Mouse (Mus musculus) liver, postnatal 0 days (tissue): ENCODE measurements around the gene Slc38a3. TPM values are rescaled to one million over a fixed set of nuclear protein-coding genes. Genes with fewer than 3 reads are reported as not detected.
A peak's percentile ranks its signal among the peaks of the same experiment; 100 is the strongest.

Source experiments
- ATAC-seq: fragments of 200-750 bp; cut with Nextera tagmentation; 2 replicates; pipeline ENCODE4 v1.8.0; 2017; ENCODE audit warnings: mild to moderate bottlenecking, moderate library complexity
- DNase-seq: peaks from one replicate; pipeline ENCODE4 v3.0.0-alpha.2; 2016
- H3K27ac ChIP-seq: fragments of 300-500 bp; sonication (generic); 2 replicates; pipeline ENCODE4 v1.5.1; 2014; ENCODE audit warnings: antibody characterized with exemption, moderate library complexity, mild to moderate bottlenecking, low read depth
- H3K27me3 ChIP-seq: fragments of 300-500 bp; sonication (generic); 2 replicates; pipeline ENCODE4 v1.6.1; 2014; ENCODE audit warnings: low read length, control low read depth, mixed read lengths; ENCODE audit not compliant: insufficient read depth
- H3K36me3 ChIP-seq: fragments of 300-500 bp; sonication (generic); replicated peaks from 2 replicates; pipeline ENCODE4 v1.6.1; 2014; ENCODE audit warnings: mild to moderate bottlenecking, control low read depth, low read length, moderate library complexity, mixed read lengths; ENCODE audit not compliant: insufficient read depth
- H3K4me1 ChIP-seq: fragments of 300-500 bp; sonication (generic); 2 replicates; pipeline ENCODE4 v1.6.1; 2014; ENCODE audit warnings: antibody characterized with exemption, mild to moderate bottlenecking, control low read depth; ENCODE audit not compliant: insufficient read depth
- H3K4me2 ChIP-seq: fragments of 300-500 bp; sonication (generic); 2 replicates; pipeline ENCODE4 v1.6.1; 2014; ENCODE audit warnings: low read depth, mild to moderate bottlenecking, low read length, moderate library complexity, mixed read lengths
- H3K4me3 ChIP-seq: fragments of 300-500 bp; sonication (generic); 2 replicates; pipeline ENCODE4 v1.5.1; 2014; ENCODE audit warnings: low read depth, low read length
- H3K9ac ChIP-seq: fragments of 300-500 bp; sonication (generic); replicated peaks from 2 replicates; pipeline ENCODE4 v1.6.1; 2014; ENCODE audit warnings: mild to moderate bottlenecking, moderate library complexity
- H3K9me3 ChIP-seq: fragments of 300-500 bp; sonication (generic); 2 replicates; pipeline ENCODE4 v1.6.1; 2016; ENCODE audit warnings: mild to moderate bottlenecking, control low read depth, low read length, mixed read lengths
- CTCF ChIP-seq: sonication (generic); IDR thresholded peaks from 2 replicates; pipeline ENCODE4 v1.5.1; 2016; ENCODE audit warnings: antibody characterized with exemption, low read depth
- EP300 ChIP-seq: IDR thresholded peaks from 2 replicates; pipeline ENCODE4 v1.6.1; 2016; ENCODE audit warnings: antibody characterized with exemption, low read depth, mild to moderate bottlenecking
- WGBS: fragments of 180-500 bp; shearing (Covaris S2); extraction: QIAGEN DNeasy Blood & Tissue Kit; methylation state at CpG from one replicate; pipeline ENCODE4 v1.1.7; 2014; ENCODE audit not compliant: insufficient replicate concordance; 5-methylcytosine and 5-hydroxymethylcytosine counted together
- polyA plus RNA-seq: library from polyadenylated mRNA; unstranded; fragments of >200 nt; fragmentation: Nextera tagmentation; extraction: Ambion mirVana; gene quantifications from 2 replicates; pipeline ENCODE4 v1.2.1, GENCODE M21; 2015

The Slc38a3 gene
- polyA plus RNA-seq, 1 experiment from 2014 or later, result 147 TPM

DNA sequence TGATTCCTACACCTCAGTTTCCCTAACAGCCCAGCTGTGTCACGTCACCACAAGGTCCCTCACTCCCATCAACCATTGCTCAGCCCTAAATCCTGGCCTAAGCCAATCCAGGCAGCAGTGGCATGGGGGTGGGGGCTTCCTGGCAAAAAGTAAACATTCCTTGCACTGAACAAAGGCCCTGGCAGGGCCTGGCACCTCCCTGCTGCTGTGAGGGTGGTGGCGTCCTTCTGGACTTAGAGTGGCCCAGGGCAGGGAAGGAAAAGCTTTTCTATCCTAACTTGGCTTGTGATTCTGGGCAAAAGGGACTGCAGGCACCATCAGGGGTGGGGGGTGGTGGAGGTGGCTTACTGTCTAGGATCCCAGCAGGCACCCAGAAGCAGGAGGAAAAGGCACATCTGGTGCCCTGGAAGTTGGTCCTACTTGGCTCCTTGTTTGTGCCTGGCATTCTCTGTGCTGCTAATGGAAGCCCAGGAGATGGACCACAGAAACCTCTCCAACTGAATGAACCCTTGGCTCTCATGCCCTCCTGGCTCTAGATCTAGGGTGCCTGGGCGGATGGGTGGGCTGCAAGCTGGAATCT is 33.4 kb upstream of the Slc38a3 start:
- Histone ChIP-seq H3K27me3 (peaks cover 26% of the 10 kb centered on the region), H3K4me3 (no peak overlapping the region), H3K9ac (no peak overlapping the region), H3K9me3 (no peaks in the 10 kb centered on the region), H3K4me2 (no peak overlapping the region), H3K27ac (no peak overlapping the region), H3K4me1 (peaks cover 3% of the 10 kb centered on the region), H3K36me3 (no peaks in the 10 kb centered on the region)
- no peak for ATAC-seq
- no peak for DNase-seq
- WGBS, result 75% methylated on average over 3 of the region's 3 CpGs
- TF ChIP-seq CTCF, result no peak
- TF ChIP-seq EP300, result no peak

DNA sequence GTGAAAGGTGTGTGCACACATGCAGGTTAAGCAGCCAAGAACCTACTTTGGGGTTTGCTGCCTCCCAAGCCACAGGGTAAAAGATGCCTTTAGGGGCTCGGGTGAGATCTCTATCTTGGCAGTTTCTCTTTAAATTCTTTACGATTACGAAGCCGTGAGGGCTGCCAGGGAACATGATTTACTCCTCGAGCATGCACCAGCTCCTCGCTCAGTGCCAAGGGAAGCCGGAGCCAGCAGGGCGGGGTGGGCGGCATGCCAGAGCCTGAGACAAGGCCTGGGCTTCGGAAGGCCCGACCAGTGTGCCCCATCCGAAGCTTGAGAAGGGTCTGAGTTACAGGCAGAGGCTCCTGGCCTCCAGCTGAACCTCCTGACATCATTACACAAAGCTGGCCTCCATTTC is 32.3 kb upstream of the Slc38a3 start:
- TF ChIP-seq CTCF (no peak), EP300 (no peak)
- Histone ChIP-seq H3K36me3 (no peaks in the 10 kb centered on the region), H3K9me3 (no peaks in the 10 kb centered on the region), H3K4me3 (no peak overlapping the region), H3K4me1 (peaks cover 6% of the 10 kb centered on the region), H3K27me3 (peaks cover 15% of the 10 kb centered on the region), H3K4me2 (no peak overlapping the region), H3K9ac (no peak overlapping the region), H3K27ac (no peak overlapping the region)
- DNase-seq, result no peak
- no peak for ATAC-seq
- WGBS, result 74% methylated on average over 12 of the region's 12 CpGs

GRCm38 (mm10) chr9:107700114-107700571 is 30.8 kb upstream of the Slc38a3 start:
- WGBS, result 69% methylated on average over 6 of the region's 6 CpGs
- Histone ChIP-seq H3K27me3 (peaks cover 3% of the 10 kb centered on the region; the same call in 1 of the 2 replicates), H3K27ac (no peak overlapping the region)

DNA sequence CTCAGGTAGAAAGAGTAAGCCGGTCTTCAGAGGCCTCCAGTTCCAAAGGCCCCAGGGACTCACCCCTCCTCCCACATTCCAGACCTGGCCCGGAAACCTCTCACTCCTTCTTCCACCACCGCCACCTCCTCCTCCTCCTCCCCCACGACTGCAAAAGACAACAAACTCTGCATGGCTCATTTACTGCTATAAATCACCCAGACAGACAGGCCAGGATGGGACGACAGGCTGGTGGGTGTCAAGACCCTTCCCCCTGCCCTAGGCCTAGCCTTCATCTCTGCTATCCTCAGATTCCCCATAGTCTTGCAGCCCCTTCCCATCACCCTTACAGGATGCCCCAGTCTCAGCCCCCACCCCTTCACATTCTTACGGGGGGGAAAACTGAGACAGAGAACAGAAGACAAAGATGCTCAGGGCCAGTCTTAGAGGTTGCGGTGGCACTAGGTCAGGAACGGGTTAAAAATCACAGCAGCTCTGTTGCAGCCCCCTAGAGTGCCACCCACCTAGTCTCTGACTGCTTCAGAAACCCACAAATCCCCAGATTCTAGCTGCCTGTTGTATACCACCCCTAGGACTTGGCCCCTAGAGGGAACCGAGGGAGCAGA is 30.1 kb upstream of the Slc38a3 start:
- no peak overlapping the region for H3K4me2 ChIP-seq
- ATAC-seq, result no peak
- H3K9ac ChIP-seq, result no peak overlapping the region

More at GRCm38 (mm10) chr9:107700114-107700571, 30.8 kb upstream of the Slc38a3 start:
- Histone ChIP-seq H3K9ac (no peak overlapping the region), H3K4me3 (no peak overlapping the region), H3K9me3 (no peaks in the 10 kb centered on the region), H3K36me3 (no peaks in the 10 kb centered on the region), H3K4me2 (no peak overlapping the region), H3K4me1 (peaks cover 6% of the 10 kb centered on the region)
- no peak for ATAC-seq
- no peak for DNase-seq
- TF ChIP-seq CTCF (no peak), EP300 (no peak)

DNA sequence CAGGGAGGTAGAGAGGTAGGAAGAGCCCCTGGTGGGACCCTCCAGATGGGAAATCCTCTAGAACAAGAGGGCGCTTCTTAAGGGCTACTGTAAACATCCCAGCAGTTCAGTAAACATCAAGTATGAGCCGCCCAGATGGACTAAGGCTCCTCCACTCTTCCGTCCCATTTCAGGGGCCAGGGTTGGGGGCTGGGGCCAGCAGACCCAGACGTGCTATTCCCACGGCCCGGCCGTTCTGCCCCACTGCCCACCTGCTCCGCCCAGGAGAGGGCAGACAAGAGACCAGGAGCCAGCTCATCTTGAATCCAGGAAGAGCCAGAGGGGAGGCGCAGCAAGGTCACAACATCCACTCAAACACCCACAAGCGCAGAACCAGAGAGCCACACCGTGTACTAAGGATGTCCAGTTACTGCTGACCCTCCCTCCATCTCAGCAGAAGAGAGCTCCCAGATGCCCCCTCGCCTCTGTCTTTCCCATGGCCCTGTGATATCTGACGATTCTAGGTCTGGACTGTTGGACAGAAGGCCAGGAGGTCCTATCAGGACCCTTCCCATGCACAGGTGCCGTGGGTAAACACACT is 29.4 kb upstream of the Slc38a3 start:
- ATAC-seq (no peak), DNase-seq (no peak)
- Histone ChIP-seq H3K36me3 (no peaks in the 10 kb centered on the region), H3K4me3 (no peak overlapping the region), H3K4me1 (peaks cover 10% of the 10 kb centered on the region), H3K4me2 (no peak overlapping the region), H3K27me3 (no peaks in the 10 kb centered on the region; the same call in 1 of the 2 replicates), H3K27ac (no peak overlapping the region), H3K9me3 (no peaks in the 10 kb centered on the region), H3K9ac (no peak overlapping the region)
- TF ChIP-seq CTCF (peak; percentile 14; the same call in 1 of the 2 replicates), EP300 (no peak)
- WGBS, result 42% methylated on average over 14 of the region's 14 CpGs

More for the DNA sequence above, 30.1 kb upstream of the Slc38a3 start:
- 48% methylated on average over 9 of the region's 9 CpGs for WGBS
- no peak for DNase-seq
- Histone ChIP-seq H3K27ac (no peak overlapping the region), H3K4me3 (no peak overlapping the region), H3K27me3 (peaks cover 3% of the 10 kb centered on the region; the same call in 1 of the 2 replicates), H3K4me1 (peaks cover 10% of the 10 kb centered on the region), H3K36me3 (no peaks in the 10 kb centered on the region), H3K9me3 (no peaks in the 10 kb centered on the region)
- no peak for TF ChIP-seq CTCF
- no peak for TF ChIP-seq EP300

GRCm38 (mm10) chr9:107697811-107698521 is 28.6 kb upstream of the Slc38a3 start:
- H3K4me3 ChIP-seq, result no peak overlapping the region
- no peaks in the 10 kb centered on the region for H3K9me3 ChIP-seq
- DNase-seq, result no peak
- 68% methylated on average over 14 of the region's 14 CpGs for WGBS
- no peak overlapping the region for H3K4me2 ChIP-seq
- TF ChIP-seq CTCF (no peak), EP300 (no peak)
- no peak overlapping the region for H3K27ac ChIP-seq
- H3K27me3 ChIP-seq, result no peaks in the 10 kb centered on the region; the same call in 1 of the 2 replicates
- H3K9ac ChIP-seq, result no peak overlapping the region
- ATAC-seq, result no peak
- no peaks in the 10 kb centered on the region for H3K36me3 ChIP-seq
- H3K4me1 ChIP-seq, result peaks cover 8% of the 10 kb centered on the region
